Mouse (Mus musculus): ENCODE results near the gene Kif26b.

GRCm38 (mm10) chr1:178981641-178982040 lies 452.7 kb downstream of the Kif26b start:
- TF ChIP-seq CTCF (IDR thresholded peaks at IDR 0.05; ENCODE audit: extremely low read depth, insufficient read length, insufficient replicate concordance, low read depth, low read length), result no peak
- TF ChIP-seq POLR2A (IDR thresholded peaks at IDR 0.05; ENCODE audit: low read depth, low read length), result no peak
